Mouse (Mus musculus): ENCODE measurements around the gene Col19a1. TPM values are rescaled to one million over a fixed set of nuclear protein-coding genes. Genes with fewer than 3 reads are reported as not detected.

Col19a1 gene
- polyA plus RNA-seq, 1 experiment, result not detected

DNA sequence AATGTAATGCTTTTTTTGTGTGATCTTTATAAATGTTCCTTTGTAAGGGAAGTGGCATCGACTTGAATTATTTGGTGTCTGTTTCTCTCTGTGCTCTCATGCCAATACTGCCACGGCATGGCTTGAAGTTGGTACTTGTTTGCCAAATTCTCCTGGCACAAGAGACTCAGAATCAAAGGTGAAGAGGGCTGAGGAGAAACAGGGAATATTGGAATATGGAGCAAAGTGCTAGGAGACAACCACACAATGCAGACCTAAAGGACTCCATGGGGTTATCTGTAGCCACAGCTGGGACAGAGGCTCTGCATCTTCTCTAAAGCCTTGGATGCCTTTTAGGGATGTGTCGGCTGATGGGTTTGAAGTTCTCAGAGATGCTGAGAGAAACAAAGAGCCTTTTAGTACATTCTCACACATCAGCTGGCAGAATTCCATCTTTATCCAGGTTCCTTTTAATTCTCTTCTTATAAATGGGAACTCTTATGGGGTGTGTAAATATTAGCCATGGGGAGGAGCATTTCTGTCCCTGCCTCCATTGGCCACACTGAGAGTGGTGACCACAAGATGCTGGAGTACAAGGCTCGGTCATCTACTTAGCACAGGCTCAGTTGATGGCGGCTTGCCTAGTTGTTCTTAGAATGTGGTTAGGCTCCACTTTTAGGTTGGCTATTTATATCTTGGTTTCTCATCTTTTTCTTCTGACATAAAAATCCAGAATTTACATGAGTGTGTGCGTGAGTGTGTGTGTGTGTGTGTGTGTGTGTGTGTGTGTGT, 360.1 kb downstream of the Col19a1 start:
- H3K9me3 ChIP-seq (replicated peaks; ENCODE audit: control insufficient read depth, insufficient read depth, low read length, poor library complexity, severe bottlenecking), result no peaks in the 10 kb centered on the region
- no peak overlapping the region for H3K9ac ChIP-seq (ENCODE audit: low read depth, poor library complexity, severe bottlenecking)
- H3K36me3 ChIP-seq (ENCODE audit: control insufficient read depth, insufficient read depth, low read length, poor library complexity, severe bottlenecking), result no peaks in the 10 kb centered on the region
- TF ChIP-seq EP300 (IDR thresholded peaks at IDR 0.05; ENCODE audit: insufficient read depth, low read depth, low read length) (no peak), CTCF (IDR thresholded peaks at IDR 0.05; ENCODE audit: low read depth, low read length) (no peak), POLR2A (IDR thresholded peaks at IDR 0.05; ENCODE audit: insufficient read depth, low read length) (no peak)
- H3K4me3 ChIP-seq (ENCODE audit: low read depth, low read length), result no peak overlapping the region
- no peak overlapping the region for H3K27ac ChIP-seq (ENCODE audit: insufficient read depth, low read length)
- no peaks in the 10 kb centered on the region; the same call in none of the 2 replicates for H3K27me3 ChIP-seq (ENCODE audit: control insufficient read depth, insufficient read depth, low read length, poor library complexity, severe bottlenecking)
- H3K4me1 ChIP-seq (ENCODE audit: control insufficient read depth, insufficient read depth, low read length), result no peaks in the 10 kb centered on the region

DNA sequence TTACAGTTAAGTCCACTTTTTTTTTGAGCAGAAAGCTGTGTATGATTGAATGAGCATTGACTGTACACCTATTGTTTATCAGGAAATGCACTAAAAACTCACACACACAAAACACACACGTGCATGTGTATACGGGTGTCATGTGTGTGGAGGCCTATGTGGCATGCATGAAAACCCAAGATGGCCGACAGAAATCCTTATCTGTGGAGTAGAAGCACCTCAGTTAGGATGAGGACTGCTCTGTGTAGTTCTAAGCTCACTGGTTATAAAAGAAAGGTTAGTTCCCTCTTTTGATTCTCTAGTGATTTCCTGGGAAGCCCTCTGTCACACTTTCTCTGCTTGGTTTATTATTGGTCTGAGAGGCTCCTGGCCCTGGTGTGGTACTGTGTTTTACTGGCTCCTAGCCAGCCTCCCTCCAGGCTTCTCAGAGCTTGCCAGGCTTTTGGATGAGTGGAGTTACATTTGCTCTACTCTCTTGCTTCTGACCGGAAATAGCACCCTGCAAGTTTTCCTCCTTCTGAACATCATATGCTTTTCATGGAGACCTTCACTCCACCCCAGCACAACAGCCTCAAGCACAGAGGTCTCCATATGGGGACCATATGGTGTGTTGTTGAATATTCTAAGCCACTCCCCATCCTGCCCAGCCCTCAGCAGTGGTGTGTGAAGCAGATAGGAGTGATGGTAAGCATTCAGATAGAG, 361.3 kb downstream of the Col19a1 start:
- Histone ChIP-seq H3K27me3 (ENCODE audit: control insufficient read depth, insufficient read depth, low read length, poor library complexity, severe bottlenecking) (no peaks in the 10 kb centered on the region; the same call in 1 of the 2 replicates), H3K27ac (ENCODE audit: insufficient read depth, low read length) (no peak overlapping the region), H3K9ac (ENCODE audit: low read depth, poor library complexity, severe bottlenecking) (no peak overlapping the region), H3K4me1 (ENCODE audit: control insufficient read depth, insufficient read depth, low read length) (no peaks in the 10 kb centered on the region), H3K9me3 (replicated peaks; ENCODE audit: control insufficient read depth, insufficient read depth, low read length, poor library complexity, severe bottlenecking) (no peaks in the 10 kb centered on the region), H3K36me3 (ENCODE audit: control insufficient read depth, insufficient read depth, low read length, poor library complexity, severe bottlenecking) (no peaks in the 10 kb centered on the region), H3K4me3 (ENCODE audit: low read depth, low read length) (no peak overlapping the region)
- TF ChIP-seq POLR2A (IDR thresholded peaks at IDR 0.05; ENCODE audit: insufficient read depth, low read length) (no peak), CTCF (IDR thresholded peaks at IDR 0.05; ENCODE audit: low read depth, low read length) (no peak), EP300 (IDR thresholded peaks at IDR 0.05; ENCODE audit: insufficient read depth, low read depth, low read length) (no peak)

DNA sequence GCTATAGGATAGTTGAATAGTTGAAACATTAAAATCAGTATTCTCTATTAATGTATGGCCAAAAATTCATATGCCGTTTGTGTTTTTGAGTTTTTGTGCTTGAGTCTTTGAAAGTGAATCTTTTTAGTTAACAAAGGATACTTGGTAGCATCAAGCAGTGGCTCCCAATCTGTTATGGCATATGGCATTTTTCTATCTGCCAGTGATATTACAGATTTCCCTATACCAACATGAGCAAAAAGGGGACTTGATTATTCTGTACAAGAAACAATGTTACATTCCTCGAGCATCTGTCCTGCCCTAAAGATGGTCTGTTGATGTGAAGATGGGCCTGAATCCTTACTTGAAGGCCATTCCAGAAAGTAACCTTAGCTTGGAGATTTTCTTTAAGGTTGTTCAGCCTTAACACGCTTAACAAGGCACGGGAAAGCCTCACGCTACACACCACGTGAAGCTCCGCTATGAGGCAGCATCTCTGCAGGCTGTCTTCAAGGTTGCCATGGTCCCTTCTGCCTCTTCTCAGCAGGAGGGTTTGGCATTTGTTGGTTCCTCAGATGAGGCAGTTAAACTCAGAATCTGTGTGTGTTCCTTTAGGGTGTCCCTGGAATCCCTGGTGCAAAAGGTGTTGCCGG, 364.2 kb downstream of the Col19a1 start:
- H3K4me3 ChIP-seq (ENCODE audit: low read depth, low read length), result no peak overlapping the region
- H3K9ac ChIP-seq (ENCODE audit: low read depth, poor library complexity, severe bottlenecking), result no peak overlapping the region
- no peaks in the 10 kb centered on the region for H3K36me3 ChIP-seq (ENCODE audit: control insufficient read depth, insufficient read depth, low read length, poor library complexity, severe bottlenecking)
- H3K9me3 ChIP-seq (replicated peaks; ENCODE audit: control insufficient read depth, insufficient read depth, low read length, poor library complexity, severe bottlenecking), result no peaks in the 10 kb centered on the region
- no peaks in the 10 kb centered on the region; the same call in 1 of the 2 replicates for H3K27me3 ChIP-seq (ENCODE audit: control insufficient read depth, insufficient read depth, low read length, poor library complexity, severe bottlenecking)
- no peak for TF ChIP-seq POLR2A (IDR thresholded peaks at IDR 0.05; ENCODE audit: insufficient read depth, low read length)
- H3K4me1 ChIP-seq (ENCODE audit: control insufficient read depth, insufficient read depth, low read length), result no peaks in the 10 kb centered on the region
- H3K27ac ChIP-seq (ENCODE audit: insufficient read depth, low read length), result no peak overlapping the region

DNA sequence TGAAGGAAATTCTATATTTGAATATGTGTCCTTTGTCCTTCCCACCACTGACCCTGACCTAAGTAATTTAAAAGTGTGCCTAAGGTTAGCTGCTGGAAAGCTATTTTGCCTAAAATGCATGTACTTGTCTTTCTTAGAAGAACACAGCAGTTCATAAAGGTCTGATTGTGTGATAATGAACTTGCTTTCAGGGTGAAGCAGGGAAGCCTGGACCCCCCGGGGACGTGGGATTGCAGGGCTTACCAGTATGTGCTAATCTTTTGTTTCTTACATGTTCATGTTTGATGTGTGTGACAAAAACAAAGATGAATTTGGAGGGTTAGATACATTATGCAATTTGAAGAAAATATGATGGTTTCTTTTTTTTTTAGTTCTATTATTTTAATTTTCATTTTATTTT, 365.0 kb downstream of the Col19a1 start:
- H3K4me1 ChIP-seq (ENCODE audit: control insufficient read depth, insufficient read depth, low read length), result no peaks in the 10 kb centered on the region
- H3K36me3 ChIP-seq (ENCODE audit: control insufficient read depth, insufficient read depth, low read length, poor library complexity, severe bottlenecking), result no peaks in the 10 kb centered on the region
- no peak overlapping the region for H3K4me3 ChIP-seq (ENCODE audit: low read depth, low read length)
- no peaks in the 10 kb centered on the region; the same call in 1 of the 2 replicates for H3K27me3 ChIP-seq (ENCODE audit: control insufficient read depth, insufficient read depth, low read length, poor library complexity, severe bottlenecking)
- H3K27ac ChIP-seq (ENCODE audit: insufficient read depth, low read length), result no peak overlapping the region
- H3K9me3 ChIP-seq (replicated peaks; ENCODE audit: control insufficient read depth, insufficient read depth, low read length, poor library complexity, severe bottlenecking), result no peaks in the 10 kb centered on the region
- no peak overlapping the region for H3K9ac ChIP-seq (ENCODE audit: low read depth, poor library complexity, severe bottlenecking)
- no peak for TF ChIP-seq EP300 (IDR thresholded peaks at IDR 0.05; ENCODE audit: insufficient read depth, low read depth, low read length)
- no peak for TF ChIP-seq CTCF (IDR thresholded peaks at IDR 0.05; ENCODE audit: low read depth, low read length)
- no peak for TF ChIP-seq POLR2A (IDR thresholded peaks at IDR 0.05; ENCODE audit: insufficient read depth, low read length)

DNA sequence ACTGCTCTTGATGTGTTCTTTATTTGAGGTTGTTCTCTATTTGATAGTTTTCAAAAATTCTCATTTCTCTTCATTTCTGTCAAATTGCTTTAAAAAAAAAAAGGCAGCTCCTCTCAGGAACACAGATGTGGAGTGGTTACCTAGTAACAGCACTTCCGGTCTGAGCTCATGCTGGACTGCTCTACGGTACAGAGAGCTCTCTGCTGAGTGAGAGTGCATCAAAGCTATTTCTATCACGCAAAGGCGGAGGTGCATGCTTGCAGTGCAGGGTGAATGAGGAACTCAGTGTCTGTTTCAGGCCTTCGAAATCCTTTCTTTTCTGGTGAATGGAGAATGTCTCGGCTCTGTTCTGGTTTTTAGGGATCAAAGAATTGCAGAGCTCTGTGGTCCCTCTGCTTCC, 368.2 kb downstream of the Col19a1 start:
- Histone ChIP-seq H3K36me3 (ENCODE audit: control insufficient read depth, insufficient read depth, low read length, poor library complexity, severe bottlenecking) (no peaks in the 10 kb centered on the region), H3K27ac (ENCODE audit: insufficient read depth, low read length) (no peak overlapping the region), H3K4me1 (ENCODE audit: control insufficient read depth, insufficient read depth, low read length) (no peaks in the 10 kb centered on the region), H3K9ac (ENCODE audit: low read depth, poor library complexity, severe bottlenecking) (no peak overlapping the region), H3K27me3 (ENCODE audit: control insufficient read depth, insufficient read depth, low read length, poor library complexity, severe bottlenecking) (no peaks in the 10 kb centered on the region), H3K4me3 (ENCODE audit: low read depth, low read length) (no peak overlapping the region), H3K9me3 (replicated peaks; ENCODE audit: control insufficient read depth, insufficient read depth, low read length, poor library complexity, severe bottlenecking) (no peaks in the 10 kb centered on the region)
- TF ChIP-seq EP300 (IDR thresholded peaks at IDR 0.05; ENCODE audit: insufficient read depth, low read depth, low read length) (no peak), POLR2A (IDR thresholded peaks at IDR 0.05; ENCODE audit: insufficient read depth, low read length) (no peak), CTCF (IDR thresholded peaks at IDR 0.05; ENCODE audit: low read depth, low read length) (no peak)

Other genes starting within 250 kb of the Col19a1 start
- 27.9 and 32.0 TPM in 2 replicates for gene Lmbrd1, start 91.2 kb upstream of the Col19a1 start, polyA plus RNA-seq (2011; ENCODE audit: insufficient read depth, insufficient read length, low read depth, missing spikeins)